ENCODE assay signal across 34 mouse cellular contexts in the genomic region with DNA sequence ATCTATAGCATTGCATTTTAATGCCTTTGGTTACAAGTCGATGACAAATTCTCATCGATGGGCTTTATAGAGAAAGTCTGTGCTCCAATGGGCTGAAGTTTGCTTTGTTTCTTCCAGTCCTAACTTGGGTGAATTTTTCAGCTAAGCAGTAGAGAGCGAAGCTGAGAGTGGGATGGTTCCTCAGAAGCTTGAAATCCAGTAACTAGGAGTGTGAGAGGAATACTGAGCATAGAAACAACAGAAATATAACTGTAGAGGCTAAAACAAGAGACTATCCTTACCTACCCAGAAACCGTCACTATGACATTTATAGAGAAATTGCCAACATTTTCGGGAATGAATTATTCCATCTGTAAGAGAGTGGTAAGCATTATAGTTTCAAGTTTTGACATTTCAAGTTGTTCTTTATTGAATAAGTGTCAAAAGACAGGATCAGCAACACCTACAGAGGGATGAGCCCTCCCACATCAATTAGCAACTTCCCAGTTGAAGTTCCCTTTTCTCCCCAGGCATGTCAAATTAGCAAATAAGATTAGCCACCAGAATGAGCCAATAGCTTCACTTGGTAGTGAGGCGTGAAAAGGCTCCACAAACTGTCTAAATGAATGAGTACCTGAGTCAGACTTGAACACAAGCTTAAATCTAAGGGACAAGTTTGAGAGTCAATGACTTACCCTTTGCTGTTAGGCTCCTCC.
"Had no signal": no experiment of that assay in that cellular context is flagged by ENCODE, and none has a peak within 500 bp of the region (broad histone marks: within the 10 kb centered on the region; RNA-seq: fewer than 3 reads in every experiment).

No protein-coding gene starts in this region.

- H3K9ac ChIP-seq: heart, embryonic 12.5 days; heart, embryonic 13.5 days; heart, embryonic 15.5 days; hindbrain, embryonic 13.5 days; hindbrain, embryonic 14.5 days; hindbrain, embryonic 15.5 days; intestine, embryonic 15.5 days; kidney, embryonic 15.5 days had no signal

- H3K36me3 ChIP-seq: heart, embryonic 12.5 days; heart, embryonic 13.5 days; heart, embryonic 15.5 days; hindbrain, embryonic 10.5 days; hindbrain, embryonic 13.5 days; hindbrain, embryonic 15.5 days; intestine, embryonic 15.5 days; kidney, embryonic 15.5 days had no signal

- H3K4me2 ChIP-seq: heart, embryonic 11.5 days; heart, embryonic 12.5 days; heart, embryonic 13.5 days; heart, embryonic 15.5 days; hindbrain, embryonic 13.5 days; hindbrain, embryonic 14.5 days; hindbrain, embryonic 15.5 days; intestine, embryonic 15.5 days; kidney, embryonic 15.5 days had no signal

- DNase-seq: heart, postnatal 10 days; heart, postnatal 14 days; heart, postnatal 36 days; heart, postnatal 4 days; kidney, adult 11 months; kidney, adult 18-20 months; kidney, adult 2 months; kidney, adult 8-10 months; kidney, adult 9 months; kidney, postnatal 10 days; kidney, postnatal 14 days; kidney, postnatal 25 days; kidney, postnatal 36 days; kidney, postnatal 4 days; layer of hippocampus, adult 9-11 months; layer of hippocampus, postnatal 36 days had no signal

- H3K27me3 ChIP-seq: heart, embryonic 12.5 days; heart, embryonic 13.5 days; heart, embryonic 15.5 days; hindbrain, embryonic 13.5 days; hindbrain, embryonic 15.5 days; intestine, embryonic 15.5 days; kidney, embryonic 15.5 days had no signal

- H3K4me3 ChIP-seq: heart, embryonic 12.5 days; heart, embryonic 13.5 days; heart, embryonic 15.5 days; hindbrain, embryonic 10.5 days; hindbrain, embryonic 13.5 days; hindbrain, embryonic 15.5 days; intestine, embryonic 15.5 days; kidney, embryonic 15.5 days; layer of hippocampus, adult 2 months; left cerebral cortex, adult 2 months had no signal

- H3K9me3 ChIP-seq: heart, embryonic 12.5 days; heart, embryonic 13.5 days; heart, embryonic 15.5 days; hindbrain, embryonic 10.5 days; hindbrain, embryonic 13.5 days; hindbrain, embryonic 15.5 days; intestine, embryonic 15.5 days; kidney, embryonic 15.5 days had no signal

- H3K4me1 ChIP-seq: heart, embryonic 12.5 days; heart, embryonic 13.5 days; heart, embryonic 15.5 days; hindbrain, embryonic 10.5 days; hindbrain, embryonic 13.5 days; hindbrain, embryonic 15.5 days; intestine, embryonic 15.5 days; kidney, embryonic 15.5 days had no signal

- H3K27ac ChIP-seq: heart, embryonic 13.5 days; heart, embryonic 15.5 days; hindbrain, embryonic 10.5 days; hindbrain, embryonic 13.5 days; hindbrain, embryonic 14.5 days; hindbrain, embryonic 15.5 days; hindbrain, postnatal 0 days; intestine, embryonic 15.5 days; kidney, embryonic 15.5 days; kidney, postnatal 0 days; layer of hippocampus, adult 2 months; left cerebral cortex, adult 2 months had no signal

- ATAC-seq: hindbrain, embryonic 16.5 days; hindbrain, postnatal 0 days; inflammation-experienced regulatory T-cells, adult 6 months; intestine, embryonic 15.5 days; intestine, embryonic 16.5 days; intestine, postnatal 0 days had no signal
